Mouse (Mus musculus) cerebellum, adult 11-12 months (tissue): ENCODE results near the gene Gdf15.

Experiments used
- DNase-seq: peaks from one replicate; pipeline ENCODE4 v3.0.0; 2022

Gene Gdf15

GRCm38 (mm10) chr8:70656193-70656790, 24.0 kb upstream of the Gdf15 start:
- DNase-seq, result no peak

- DNase-seq, result no peak
Observed at GRCm38 (mm10) chr8:70655469-70655868, 23.2 kb upstream of the Gdf15 start.

GRCm38 (mm10) chr8:70654121-70654520, 21.9 kb upstream of the Gdf15 start:
- DNase-seq, result no peak

GRCm38 (mm10) chr8:70653226-70653625, 21.0 kb upstream of the Gdf15 start:
- no peak for DNase-seq

- no peak for DNase-seq
Observed at GRCm38 (mm10) chr8:70650351-70650750, 18.1 kb upstream of the Gdf15 start.

GRCm38 (mm10) chr8:70649324-70649723, 17.1 kb upstream of the Gdf15 start:
- peak; percentile 57 for DNase-seq

GRCm38 (mm10) chr8:70648921-70649320, 16.7 kb upstream of the Gdf15 start:
- DNase-seq, result no peak

GRCm38 (mm10) chr8:70648164-70648442, 15.8 kb upstream of the Gdf15 start:
- no peak for DNase-seq

GRCm38 (mm10) chr8:70647343-70648163, 15.3 kb upstream of the Gdf15 start:
- no peak for DNase-seq

GRCm38 (mm10) chr8:70646775-70647174, 14.5 kb upstream of the Gdf15 start:
- no peak for DNase-seq

GRCm38 (mm10) chr8:70646369-70646768, 14.1 kb upstream of the Gdf15 start:
- DNase-seq, result no peak

GRCm38 (mm10) chr8:70645501-70646224, 13.4 kb upstream of the Gdf15 start:
- no peak for DNase-seq

GRCm38 (mm10) chr8:70644065-70644464, 11.8 kb upstream of the Gdf15 start:
- no peak for DNase-seq

- DNase-seq, result no peak
Observed at GRCm38 (mm10) chr8:70643019-70643418, 10.8 kb upstream of the Gdf15 start.

GRCm38 (mm10) chr8:70638752-70639151, 6.5 kb upstream of the Gdf15 start:
- no peak for DNase-seq

- DNase-seq, result no peak
Observed at GRCm38 (mm10) chr8:70636838-70637237, 4.6 kb upstream of the Gdf15 start.

- no peak for DNase-seq
Observed at GRCm38 (mm10) chr8:70635527-70635926, 3.3 kb upstream of the Gdf15 start.

GRCm38 (mm10) chr8:70634066-70634465, 1.8 kb upstream of the Gdf15 start:
- no peak for DNase-seq

- peak; percentile 49 for DNase-seq
Observed at GRCm38 (mm10) chr8:70631436-70631835, 820 bp downstream of the Gdf15 start.

- peak; percentile 44 for DNase-seq
Observed at GRCm38 (mm10) chr8:70630532-70631381, 1.5 kb downstream of the Gdf15 start.

GRCm38 (mm10) chr8:70629574-70630531, 2.4 kb downstream of the Gdf15 start:
- DNase-seq, result peak; percentile 93

- DNase-seq, result peak; percentile 50
Observed at GRCm38 (mm10) chr8:70628986-70629490, 3.2 kb downstream of the Gdf15 start.
